Mouse (Mus musculus) cerebellum, adult 9-10 months (tissue): ENCODE results near the gene Map3k21.

Experiments used
- DNase-seq: peaks from one replicate; pipeline ENCODE4 v3.0.0; 2022

Gene Map3k21

GRCm38 (mm10) chr8:125917013-125917412 is 6.8 kb downstream of the Map3k21 start:
- no peak for DNase-seq

GRCm38 (mm10) chr8:125918719-125919118 is 8.5 kb downstream of the Map3k21 start:
- no peak for DNase-seq

DNA sequence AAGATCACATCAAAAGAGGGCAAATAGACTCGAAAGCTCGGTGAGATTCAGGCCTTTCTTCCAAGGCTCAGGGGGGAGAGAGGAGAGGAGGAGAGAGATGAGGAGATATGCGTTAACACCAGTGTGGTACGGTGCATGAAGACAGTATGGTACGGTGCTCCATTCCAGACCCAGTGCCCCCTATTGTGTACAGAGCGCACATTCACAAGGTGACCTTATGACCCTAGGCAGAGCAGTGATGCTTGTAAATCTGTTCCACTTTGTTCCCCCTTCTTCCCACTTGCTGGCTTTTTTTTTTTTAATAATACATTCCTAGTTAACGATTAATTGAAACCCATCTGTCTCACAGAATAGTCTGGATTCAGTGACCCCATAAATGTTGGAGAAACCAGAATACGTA is 9.3 kb downstream of the Map3k21 start:
- DNase-seq, result no peak

DNA sequence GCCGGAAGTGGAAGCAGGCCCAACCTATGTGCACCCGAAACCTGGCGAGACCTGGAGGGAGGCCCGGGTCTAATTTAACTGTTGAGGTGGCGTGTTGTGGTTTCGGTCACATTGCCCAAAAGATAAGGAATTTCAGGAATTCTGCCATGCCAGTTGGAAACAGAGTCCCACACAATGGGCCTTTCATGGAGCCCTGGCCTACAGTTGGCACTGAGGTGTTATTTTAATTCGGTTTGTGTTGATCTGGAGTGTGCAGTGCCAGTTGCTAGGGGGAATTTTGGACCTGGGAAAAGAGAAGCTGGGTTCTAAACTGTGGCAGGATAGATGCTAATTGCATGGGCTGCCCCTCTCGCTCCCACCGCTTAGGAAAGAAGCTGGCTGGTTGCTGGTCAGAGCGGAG is 10.0 kb downstream of the Map3k21 start:
- DNase-seq, result no peak

GRCm38 (mm10) chr8:125920761-125921160 is 10.5 kb downstream of the Map3k21 start:
- DNase-seq, result no peak

DNA sequence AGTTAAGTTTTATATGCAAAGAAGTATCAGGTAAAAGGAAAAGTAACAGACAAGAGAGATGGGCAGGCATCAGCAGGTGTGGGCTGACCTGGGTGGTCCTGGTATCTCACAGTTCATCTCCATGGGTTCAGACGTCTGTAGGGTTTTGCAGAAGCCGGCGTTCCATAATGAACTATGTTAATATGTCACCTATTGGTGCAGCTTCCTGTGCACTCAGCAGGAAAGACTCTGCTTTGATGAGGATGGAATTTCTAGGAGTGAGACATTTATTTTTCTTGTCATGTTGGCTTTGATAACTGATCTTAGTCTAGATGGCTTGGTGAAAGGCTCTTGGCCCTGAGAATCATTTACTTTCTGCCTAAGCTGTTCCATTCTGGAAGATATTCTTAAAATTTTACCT is 12.1 kb downstream of the Map3k21 start:
- no peak for DNase-seq

DNA sequence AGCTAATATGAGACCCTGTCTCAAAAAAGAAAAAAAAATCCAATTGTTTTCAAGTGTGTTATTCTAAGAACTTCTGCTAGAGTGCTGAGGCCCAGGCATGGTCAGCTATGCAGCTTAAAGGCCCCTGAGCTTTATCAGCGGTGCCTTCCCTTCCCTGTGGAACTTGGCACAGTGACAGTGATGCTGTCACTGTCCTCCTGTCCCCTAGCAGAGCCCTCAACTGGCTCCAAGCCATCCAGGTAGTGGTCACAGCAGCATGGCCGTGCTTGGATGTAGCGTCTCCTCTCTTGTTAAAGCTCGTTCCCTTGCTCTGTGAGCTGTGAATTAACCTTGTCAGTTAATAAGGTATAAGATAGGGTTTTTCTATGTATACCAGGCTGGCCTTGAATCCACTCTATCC is 16.4 kb downstream of the Map3k21 start:
- no peak for DNase-seq

DNA sequence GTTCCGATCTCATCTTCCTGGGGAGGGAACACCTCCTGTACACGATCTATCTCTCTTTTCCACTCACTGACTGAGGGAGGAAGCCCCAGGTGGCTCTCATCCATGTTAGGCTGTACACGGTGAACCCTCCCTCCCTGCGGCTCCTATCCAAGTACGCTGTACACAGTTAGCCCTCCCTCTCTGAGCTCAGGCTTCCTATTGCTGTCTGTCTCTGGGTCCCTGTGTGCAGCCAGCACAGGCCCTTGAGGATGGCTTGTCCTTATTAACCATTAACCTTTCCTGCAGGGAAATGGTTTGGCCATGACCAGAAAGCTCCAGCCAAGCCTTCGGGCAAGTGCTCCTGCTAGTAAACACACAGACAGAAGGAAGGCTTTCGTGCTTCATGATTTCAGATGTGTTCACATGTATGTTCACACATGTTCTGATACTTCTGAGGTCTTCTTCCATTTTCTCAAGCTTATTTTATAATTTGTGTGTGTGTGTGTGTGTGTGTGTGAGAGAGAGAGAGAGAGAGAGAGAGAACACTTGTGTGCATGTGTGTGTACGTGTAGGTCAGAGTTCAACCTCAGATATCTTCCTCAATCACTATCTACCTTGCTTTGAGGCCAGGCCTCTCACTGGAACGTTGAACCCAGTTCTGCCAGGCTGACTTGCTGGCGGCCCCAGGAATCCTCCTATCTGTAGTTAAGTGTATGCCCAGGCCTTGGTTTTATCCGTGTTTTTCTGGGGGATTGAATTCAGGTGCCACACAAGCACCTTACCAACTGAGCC is 20.2 kb downstream of the Map3k21 start:
- DNase-seq, result no peak

DNA sequence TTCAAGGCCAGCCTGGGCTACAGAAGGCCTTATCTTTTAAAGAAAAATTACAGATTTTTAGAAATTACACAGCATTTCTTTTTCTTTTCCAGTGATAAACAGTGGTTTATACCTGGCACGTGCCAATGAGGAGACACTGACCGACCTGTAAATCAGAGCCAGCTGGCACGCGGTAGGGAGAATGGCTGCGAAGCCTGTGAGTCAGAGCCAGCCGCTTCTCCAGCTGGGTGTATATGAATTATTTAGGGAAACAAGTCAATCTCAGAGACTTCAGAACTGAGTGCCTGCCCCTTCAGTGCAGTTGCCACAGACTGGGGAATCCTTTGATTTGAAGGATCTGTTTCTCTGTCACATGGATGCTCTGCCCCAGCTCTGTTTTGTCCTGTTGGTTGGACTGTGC is 21.6 kb downstream of the Map3k21 start:
- DNase-seq, result no peak

GRCm38 (mm10) chr8:125935649-125936048 is 25.4 kb downstream of the Map3k21 start:
- DNase-seq, result peak; percentile 89

- peak; percentile 18 for DNase-seq
These were observed 34.3 kb downstream of the Map3k21 start for GRCm38 (mm10) chr8:125944511-125944910.

DNA sequence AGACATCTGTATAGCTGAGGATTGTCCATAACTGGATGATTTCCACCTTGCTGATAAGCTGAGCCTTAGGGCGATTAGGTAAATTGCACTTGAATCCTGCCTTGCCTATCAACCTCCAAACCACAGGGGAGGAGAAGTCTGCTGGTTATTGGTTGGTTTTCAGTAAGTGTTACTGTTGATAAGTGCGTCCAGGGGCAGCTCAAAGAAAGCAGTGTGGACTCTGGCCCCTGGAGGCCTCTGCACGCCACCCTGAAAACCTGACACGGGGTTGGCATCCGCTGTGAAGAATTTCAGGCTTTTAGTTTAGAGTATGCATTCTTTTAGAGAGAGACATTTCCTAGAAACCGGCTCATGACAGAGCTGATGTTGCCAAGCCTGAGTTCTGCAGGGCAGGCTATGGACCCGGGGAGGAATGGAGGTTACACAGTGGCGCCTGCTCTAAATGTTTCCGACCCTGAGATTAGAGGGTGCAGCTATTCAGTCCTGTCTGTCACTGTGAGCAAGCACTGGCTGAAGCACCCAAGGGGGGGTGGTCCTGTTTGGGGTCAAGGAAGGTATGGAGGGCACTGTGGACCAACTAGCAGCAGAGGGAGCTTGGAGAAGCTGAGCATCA is 38.6 kb downstream of the Map3k21 start:
- DNase-seq, result no peak

DNA sequence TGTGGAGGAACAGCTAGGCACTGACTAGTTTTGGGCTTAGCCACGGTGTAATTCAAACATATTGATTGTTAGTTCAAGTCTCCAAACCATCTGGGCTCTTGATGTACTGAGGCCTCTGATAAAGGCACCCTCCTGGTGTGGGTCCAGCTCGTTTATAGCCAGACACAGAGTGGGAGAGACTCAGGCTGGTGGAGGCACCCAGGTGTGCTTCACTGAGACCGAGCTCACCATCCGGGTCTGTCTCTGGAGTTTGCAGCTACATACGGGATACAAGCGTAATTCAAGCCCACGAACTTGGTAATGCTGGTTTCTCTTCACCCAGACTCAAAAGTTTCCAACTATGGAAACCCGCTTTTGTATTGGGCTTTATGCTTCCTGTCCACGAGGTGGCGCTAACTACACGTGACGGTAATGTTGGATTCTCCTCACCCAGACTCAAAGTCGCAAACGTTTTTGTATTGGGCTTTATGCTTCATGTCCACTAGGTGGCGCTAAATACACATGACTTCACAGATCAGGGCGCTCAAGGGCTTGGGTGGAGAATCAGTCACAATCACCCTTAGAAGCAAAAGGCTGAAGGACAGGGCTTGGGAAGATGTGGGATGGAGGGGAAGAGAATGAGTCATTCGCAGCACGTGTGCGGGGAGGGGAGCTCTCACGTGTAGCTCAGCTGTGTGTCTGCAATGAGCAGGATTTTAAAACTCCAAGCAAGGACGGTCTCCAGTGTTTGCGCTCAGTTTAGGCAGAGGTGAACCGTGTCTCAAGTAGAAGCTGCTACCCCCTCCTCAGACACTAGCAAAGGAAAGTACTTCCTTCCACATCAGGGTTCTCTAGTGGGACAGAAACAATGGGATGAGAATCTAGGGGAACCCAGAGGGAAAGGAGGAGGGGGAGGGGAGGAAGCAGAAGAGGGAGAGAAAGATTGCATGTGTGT is 40.0 kb downstream of the Map3k21 start:
- DNase-seq, result peak; percentile 97

DNA sequence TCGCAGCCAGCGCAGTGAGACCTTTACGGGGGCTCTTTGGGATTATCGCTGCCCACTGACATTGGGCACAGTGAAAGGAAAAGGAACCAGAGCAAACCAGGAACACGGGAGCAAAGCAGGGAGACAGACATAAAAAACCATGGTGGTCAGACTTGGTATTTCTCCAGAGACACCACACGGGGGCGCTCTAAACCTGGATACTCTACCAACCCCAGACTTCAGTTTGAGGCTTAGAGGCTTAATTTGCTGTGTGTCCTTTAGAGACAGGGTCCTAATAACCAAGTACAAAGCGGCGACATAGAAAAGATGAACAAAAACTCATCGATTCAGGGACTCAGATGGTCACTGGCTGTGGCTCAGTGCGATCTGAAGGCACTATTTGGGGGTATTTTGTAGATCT is 45.4 kb downstream of the Map3k21 start:
- peak; percentile 75 for DNase-seq

DNA sequence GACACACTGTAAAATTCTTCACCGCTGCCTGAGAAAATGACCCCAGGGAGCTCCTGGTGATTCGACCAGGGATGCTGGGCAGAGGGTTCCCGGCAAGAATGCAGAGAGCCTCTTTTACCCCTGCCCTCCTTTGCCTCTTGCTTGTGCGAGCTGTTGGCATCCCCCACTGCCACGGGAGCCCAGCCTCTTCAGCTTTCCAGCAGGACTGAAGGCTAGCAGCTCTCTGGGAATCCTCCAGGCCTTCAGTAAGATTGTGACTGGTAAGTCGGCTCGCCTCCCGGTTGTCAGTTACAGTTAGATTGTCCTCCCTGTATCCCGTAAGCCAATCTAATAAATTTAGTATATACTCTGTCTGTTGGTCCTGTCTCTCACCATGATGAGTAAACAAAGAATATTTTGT is 46.5 kb downstream of the Map3k21 start:
- no peak for DNase-seq

- DNase-seq, result no peak
These were observed 47.2 kb downstream of the Map3k21 start for GRCm38 (mm10) chr8:125957226-125957993.

DNA sequence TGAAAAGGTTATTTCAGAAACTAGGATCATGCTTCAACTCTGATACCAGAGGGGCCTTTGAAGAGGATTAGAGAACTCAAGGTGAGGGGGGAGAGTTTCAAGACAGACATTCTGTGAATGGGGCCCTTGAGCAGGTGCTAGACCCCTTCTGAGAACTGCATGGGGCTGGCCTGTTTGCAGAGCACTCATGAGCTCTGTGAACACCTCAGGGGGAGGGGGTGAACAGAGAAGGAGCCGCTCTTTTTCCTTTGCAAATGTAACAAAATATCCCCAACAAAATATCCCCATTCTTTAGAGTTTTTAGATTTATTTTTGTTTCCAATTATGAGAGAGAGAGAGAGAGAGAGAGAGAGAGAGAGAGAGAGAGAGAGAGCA is 47.7 kb downstream of the Map3k21 start:
- DNase-seq, result no peak

GRCm38 (mm10) chr8:125959363-125959771 is 49.1 kb downstream of the Map3k21 start:
- peak; percentile 95 for DNase-seq

DNA sequence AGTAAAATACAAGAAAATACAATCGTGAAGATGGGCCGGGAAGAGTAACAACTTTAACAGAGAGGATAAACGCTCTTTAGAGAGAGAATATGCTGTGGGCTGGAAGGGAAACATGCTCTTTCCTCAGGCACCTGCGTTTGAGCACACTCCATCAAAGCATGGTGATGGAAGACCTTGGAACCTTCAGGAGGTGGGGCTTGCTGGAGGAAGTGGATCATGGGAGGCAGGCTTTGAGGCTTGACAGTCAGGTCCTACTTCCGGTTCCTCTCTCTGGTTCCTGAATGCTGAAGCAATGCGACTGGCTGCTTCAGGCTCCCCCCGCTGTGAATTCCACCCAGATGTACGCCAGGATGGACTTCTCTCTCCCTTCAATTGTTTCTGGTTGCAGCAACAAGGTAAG is 49.8 kb downstream of the Map3k21 start:
- peak; percentile 84 for DNase-seq

DNA sequence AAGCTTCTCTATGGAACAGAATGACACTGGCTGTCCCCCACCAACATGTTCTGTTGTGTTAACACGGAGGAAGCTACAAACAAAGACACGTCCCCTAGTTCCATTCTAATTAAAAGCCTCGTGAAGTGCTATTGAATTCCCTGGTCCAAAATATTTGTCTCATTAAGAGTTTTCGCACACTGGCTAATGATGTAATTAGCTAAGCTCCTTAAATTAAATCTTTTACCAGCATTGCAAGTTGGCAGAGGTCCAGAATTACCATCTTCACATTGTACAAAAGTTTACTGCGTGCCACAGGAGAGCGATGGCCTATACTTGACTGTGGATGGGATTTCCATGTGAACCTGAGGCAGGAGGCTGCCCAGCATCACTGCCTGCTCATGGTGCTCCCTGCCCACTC is 51.5 kb downstream of the Map3k21 start:
- peak; percentile 58 for DNase-seq

GRCm38 (mm10) chr8:125963807-125964211 is 53.6 kb downstream of the Map3k21 start:
- peak; percentile 75 for DNase-seq

DNA sequence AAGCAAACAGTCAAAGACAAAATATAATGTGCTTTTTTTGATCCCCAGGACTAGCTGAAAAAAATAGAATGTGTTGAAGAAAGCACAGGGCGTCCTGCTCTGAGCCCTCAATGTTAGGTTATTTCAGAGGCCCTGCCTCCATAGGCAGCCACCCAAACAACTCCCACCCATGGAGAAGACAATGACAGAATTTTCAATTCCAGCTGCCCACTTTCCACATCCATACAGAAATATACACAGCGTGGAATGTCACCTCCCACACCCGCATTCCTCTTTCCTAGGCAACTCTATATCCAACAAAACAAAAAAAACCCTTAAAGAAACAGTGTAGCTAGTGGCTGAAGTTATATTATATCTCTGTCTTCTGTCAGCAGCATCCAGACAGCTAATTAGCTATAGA is 61.1 kb downstream of the Map3k21 start:
- no peak for DNase-seq

DNA sequence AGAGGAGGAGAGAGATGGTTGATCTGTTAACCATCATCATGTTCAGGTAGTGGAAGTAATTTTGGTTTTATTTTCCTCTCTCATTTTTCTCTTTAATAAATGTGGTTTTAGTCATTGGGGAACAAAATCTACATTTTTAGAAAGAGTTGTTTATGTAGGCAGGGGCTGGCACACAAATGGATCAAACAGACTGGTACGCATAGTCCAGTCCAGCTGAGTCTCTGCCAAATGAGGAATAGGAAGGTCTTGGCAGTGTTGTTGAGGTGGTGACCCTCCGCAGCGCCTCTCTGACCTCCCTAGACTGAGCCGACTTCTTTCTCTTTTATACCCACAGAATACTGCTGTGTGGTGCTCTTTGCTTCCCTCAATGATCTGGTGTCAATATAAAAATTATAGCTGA is 65.7 kb downstream of the Map3k21 start:
- DNase-seq, result no peak
